Mouse (Mus musculus) MEL (cell line): Measurements from ENCODE around the gene H2-Ab1.
"Not testable (repeated sequence)": the region's sequence is repeated elsewhere in the genome, so short reads cannot be mapped to it uniquely, and the experiment has no call there.

ENCODE experiments used
- CHD1 ChIP-seq: IDR thresholded peaks from 2 replicates; pipeline ENCODE4 v1.6.1; 2012; ENCODE audit warnings: low read depth, mild to moderate bottlenecking, inconsistent platforms, low read length, improper control_type of control experiment
- CTCF ChIP-seq, 3 experiments: IDR thresholded peaks in 2 of 3; conservative IDR thresholded peaks in 1 of 3; 2 replicates each; pipeline ENCODE4 v1.5.1; 2011 to 2012; ENCODE audit warnings: low read length in 3 of 3, low read depth in 2 of 3, mild to moderate bottlenecking in 2 of 3, improper control_type of control experiment in 1 of 3, inconsistent platforms in 1 of 3, mixed read lengths in 1 of 3, moderate library complexity in 1 of 3; ENCODE audit not compliant: control insufficient read depth in 1 of 3, insufficient read depth in 1 of 3, poor library complexity in 1 of 3, severe bottlenecking in 1 of 3
- ELF1 ChIP-seq: IDR thresholded peaks from 2 replicates; pipeline ENCODE4 v1.6.1; 2014; ENCODE audit warnings: low read depth, mild to moderate bottlenecking, inconsistent platforms, low read length, improper control_type of control experiment, moderate library complexity
- JUND ChIP-seq: IDR thresholded peaks from 2 replicates; pipeline ENCODE4 v1.6.1; 2011; ENCODE audit warnings: low read depth, mild to moderate bottlenecking, improper control_type of control experiment, low read length
- POLR2A ChIP-seq, 2 experiments: IDR thresholded peaks; 2 replicates each; pipeline ENCODE4 v1.6.1; 2011 to 2012; ENCODE audit warnings: low read length in 2 of 2, mild to moderate bottlenecking in 2 of 2, control low read depth in 1 of 2, improper control_type of control experiment in 1 of 2, low read depth in 1 of 2, moderate library complexity in 1 of 2; ENCODE audit not compliant: control insufficient read depth in 1 of 2, insufficient read depth in 1 of 2, poor library complexity in 1 of 2
- ZNF384 ChIP-seq: IDR thresholded peaks from 2 replicates; pipeline ENCODE4 v1.6.1; 2012; ENCODE audit warnings: low read depth, mild to moderate bottlenecking, inconsistent platforms, low read length, improper control_type of control experiment

GRCm38 (mm10) chr17:34230971-34231370 lies 26.5 kb upstream of the H2-Ab1 start:
- TF ChIP-seq POLR2A (IDR thresholded peaks at IDR 0.05; ENCODE audit: control insufficient read depth in 1 of 2, insufficient read depth in 1 of 2, low read depth in 1 of 2, low read length in 2 of 2, poor library complexity in 1 of 2); CHD1; CTCF (IDR thresholded peaks at IDR 0.05 in 2 of 3, conservative IDR thresholded peaks at IDR 0.05 in 1 of 3; ENCODE audit: control insufficient read depth in 1 of 3, insufficient read depth in 1 of 3, low read depth in 2 of 3, low read length in 3 of 3, poor library complexity in 1 of 3, severe bottlenecking in 1 of 3); ELF1; JUND; ZNF384: not testable (repeated sequence)
